ENCODE assay signal across 10 mouse cellular contexts in the genomic region with DNA sequence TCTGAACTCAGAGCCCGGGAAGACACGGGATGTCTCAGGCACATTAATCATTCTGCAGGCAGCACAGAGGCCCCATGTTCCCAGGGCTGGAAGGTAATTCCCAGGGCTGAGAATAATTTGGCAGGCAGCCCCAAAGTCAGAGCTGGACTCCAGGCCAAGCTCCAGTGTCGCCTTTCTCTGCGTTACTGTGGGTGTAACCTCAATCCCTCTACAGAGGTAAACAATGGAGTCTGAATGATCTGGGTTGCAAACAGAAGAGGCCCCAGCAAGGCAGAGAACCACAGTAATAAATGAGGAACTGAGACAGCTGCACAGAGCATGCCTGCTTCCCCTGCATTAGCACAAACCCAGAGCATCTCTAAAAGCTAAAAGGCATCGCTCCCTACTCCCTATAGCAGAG.
DNase-seq lines count a peak whose midpoint lies in the region; ATAC-seq and TF ChIP-seq lines count a peak whose summit lies in the region.
"Had no signal": no experiment of that assay in that cellular context is flagged by ENCODE, and none has a peak within 500 bp of the region (broad histone marks: within the 10 kb centered on the region; RNA-seq: fewer than 3 reads in every experiment).

No protein-coding gene starts in this region.

- H3K4me2 ChIP-seq in forebrain, embryonic 14.5 days (ENCODE audit: low read length): no peak overlapping the region
- no peak overlapping the region for H3K4me2 ChIP-seq in forebrain, embryonic 15.5 days (replicated peaks)
- H3K4me2 ChIP-seq in kidney, embryonic 14.5 days (replicated peaks; ENCODE audit: low read depth, low read length): no peak overlapping the region
- H3K4me2 ChIP-seq: embryonic facial prominence, embryonic 12.5 days had no signal

- peak; percentile 40 for DNase-seq in forebrain, embryonic 14.5 days (ENCODE audit: low spot score)
- peak; percentile 85 for DNase-seq in 3T3-L1 (ENCODE audit: low read depth, low spot score)
- peak; percentile 70 for DNase-seq in gastrocnemius, adult 2 months
- no peak for DNase-seq in left cerebral cortex, postnatal 25 days (ENCODE audit: low spot score in 2 of 2)
- no peak for DNase-seq in layer of hippocampus, postnatal 25 days (ENCODE audit: extremely low spot score in 1 of 2, low spot score in 1 of 2)
- DNase-seq in layer of hippocampus, adult 8-10 months (ENCODE audit: low spot score in 2 of 2): no peak
- DNase-seq: thymus, postnatal 36 days had no signal

- H3K36me3 ChIP-seq in forebrain, embryonic 14.5 days (ENCODE audit: control insufficient read depth, insufficient read depth, low read length): no peaks in the 10 kb centered on the region
- no peaks in the 10 kb centered on the region for H3K36me3 ChIP-seq in forebrain, embryonic 15.5 days
- H3K36me3 ChIP-seq in kidney, embryonic 14.5 days (ENCODE audit: control insufficient read depth, insufficient read depth, low read length): no peaks in the 10 kb centered on the region
- H3K36me3 ChIP-seq: embryonic facial prominence, embryonic 12.5 days had no signal

- 46% methylated on average over 5 of the region's 5 CpGs for WGBS in forebrain, embryonic 14.5 days
- WGBS in forebrain, embryonic 15.5 days: 42% methylated on average over 5 of the region's 5 CpGs
- 52% methylated on average over 5 of the region's 5 CpGs for WGBS in kidney, embryonic 14.5 days

- no peak overlapping the region for H3K27ac ChIP-seq in forebrain, embryonic 14.5 days (ENCODE audit: low read depth, low read length)
- H3K27ac ChIP-seq in forebrain, embryonic 15.5 days (replicated peaks): no peak overlapping the region
- no peak overlapping the region for H3K27ac ChIP-seq in gastrocnemius, adult 2 months
- peak overlapping the region; percentile 47; the same call in 1 of the 2 replicates for H3K27ac ChIP-seq in kidney, embryonic 14.5 days (ENCODE audit: low read depth, low read length)
- H3K27ac ChIP-seq: embryonic facial prominence, embryonic 12.5 days had no signal

- intact Hi-C loops in gastrocnemius, adult 2 months (cut with DNase I): no loop called here
- intact Hi-C loops in left cerebral cortex, postnatal 25 days (cut with DNase I): no loop called here

- no peaks in the 10 kb centered on the region for H3K4me1 ChIP-seq in forebrain, embryonic 14.5 days (ENCODE audit: control insufficient read depth, insufficient read depth, low read length)
- peaks cover 4% of the 10 kb centered on the region; the same call in 1 of the 2 replicates for H3K4me1 ChIP-seq in forebrain, embryonic 15.5 days
- H3K4me1 ChIP-seq in kidney, embryonic 14.5 days (ENCODE audit: control insufficient read depth, insufficient read depth, low read length): no peaks in the 10 kb centered on the region

- no peak for ATAC-seq in forebrain, embryonic 14.5 days
- ATAC-seq in forebrain, embryonic 15.5 days (replicated peaks): no peak
- peak; percentile 66; the same call in 1 of the 2 replicates for ATAC-seq in kidney, embryonic 14.5 days (ENCODE audit: low FRiP score, low TSS enrichment)

- H3K9ac ChIP-seq in forebrain, embryonic 14.5 days (ENCODE audit: low read length): no peak overlapping the region
- H3K9ac ChIP-seq in forebrain, embryonic 15.5 days (replicated peaks): no peak overlapping the region
- H3K9ac ChIP-seq in kidney, embryonic 14.5 days (ENCODE audit: low read depth, low read length): no peak overlapping the region
- H3K9ac ChIP-seq: embryonic facial prominence, embryonic 12.5 days had no signal

- H3K9me3 ChIP-seq in forebrain, embryonic 14.5 days (replicated peaks; ENCODE audit: control insufficient read depth, low read length): no peaks in the 10 kb centered on the region
- no peaks in the 10 kb centered on the region for H3K9me3 ChIP-seq in forebrain, embryonic 15.5 days
- no peaks in the 10 kb centered on the region for H3K9me3 ChIP-seq in kidney, embryonic 14.5 days (ENCODE audit: control insufficient read depth, low read length)
- H3K9me3 ChIP-seq: embryonic facial prominence, embryonic 12.5 days had no signal

- no peaks in the 10 kb centered on the region for H3K27me3 ChIP-seq in forebrain, embryonic 14.5 days (replicated peaks; ENCODE audit: control insufficient read depth, insufficient read depth, low read length)
- H3K27me3 ChIP-seq in forebrain, embryonic 15.5 days: no peaks in the 10 kb centered on the region
- H3K27me3 ChIP-seq in kidney, embryonic 14.5 days (ENCODE audit: control insufficient read depth, insufficient read depth, low read length): no peaks in the 10 kb centered on the region

- no peak overlapping the region for H3K4me3 ChIP-seq in forebrain, embryonic 14.5 days (ENCODE audit: low read depth, low read length)
- H3K4me3 ChIP-seq in forebrain, embryonic 15.5 days: no peak overlapping the region
- H3K4me3 ChIP-seq in gastrocnemius, adult 2 months: no peak overlapping the region
- no peak overlapping the region for H3K4me3 ChIP-seq in kidney, embryonic 14.5 days (ENCODE audit: low read length)
- H3K4me3 ChIP-seq: embryonic facial prominence, embryonic 12.5 days had no signal

- no peak for TF ChIP-seq CTCF in gastrocnemius, adult 2 months (IDR thresholded peaks at IDR 0.05)

Comparison
In these comparisons a context has a peak if more than half of its experiments do, and no peak if none do; other contexts are left out.
1. DNase-seq: peak in forebrain, embryonic 14.5 days (single experiment), 3T3-L1 (single experiment) and gastrocnemius, adult 2 months (single experiment); none in left cerebral cortex, postnatal 25 days (0 of 2), layer of hippocampus, postnatal 25 days (0 of 2) and layer of hippocampus, adult 8-10 months (0 of 2).